Mouse (Mus musculus) forebrain, postnatal 0 days (tissue): ENCODE measurements around the gene Rhoj. TPM values are rescaled to one million over a fixed set of nuclear protein-coding genes. Genes with fewer than 3 reads are reported as not detected.
"Not testable (repeated sequence)": the region's sequence is repeated elsewhere in the genome, so short reads cannot be mapped to it uniquely, and the experiment has no call there.

Experiments used
- ATAC-seq: fragments of 200-750 bp; cut with Nextera tagmentation; 2 replicates; pipeline ENCODE4 v1.8.0; 2017; ENCODE audit warnings: mild to moderate bottlenecking, moderate library complexity
- DNase-seq: peaks from one replicate; pipeline ENCODE4 v3.0.0-alpha.2; 2015
- H3K27ac ChIP-seq: fragments of 300-500 bp; sonication (generic); 2 replicates; pipeline ENCODE4 v1.5.1; 2014; ENCODE audit warnings: low read depth, mild to moderate bottlenecking, antibody characterized with exemption, low read length, moderate library complexity, mixed read lengths
- H3K27me3 ChIP-seq: fragments of 300-500 bp; sonication (generic); 2 replicates; pipeline ENCODE4 v1.6.1; 2014; ENCODE audit warnings: mild to moderate bottlenecking, low read length, mixed read lengths; ENCODE audit not compliant: insufficient read depth
- H3K36me3 ChIP-seq: fragments of 300-500 bp; sonication (generic); 2 replicates; pipeline ENCODE4 v1.6.1; 2014; ENCODE audit warnings: mild to moderate bottlenecking, moderate library complexity; ENCODE audit not compliant: insufficient read depth
- H3K4me1 ChIP-seq: fragments of 300-500 bp; sonication (generic); 2 replicates; pipeline ENCODE4 v1.6.1; 2014; ENCODE audit warnings: antibody characterized with exemption; ENCODE audit not compliant: insufficient read depth
- H3K4me2 ChIP-seq: fragments of 300-500 bp; sonication (generic); 2 replicates; pipeline ENCODE4 v1.6.1; 2014; ENCODE audit warnings: low read depth, mild to moderate bottlenecking, moderate library complexity
- H3K4me3 ChIP-seq: fragments of 300-500 bp; sonication (generic); 2 replicates; pipeline ENCODE4 v1.5.1; 2014; ENCODE audit warnings: low read depth, low read length, mixed read lengths
- H3K9ac ChIP-seq: fragments of 300-500 bp; sonication (generic); 2 replicates; pipeline ENCODE4 v1.6.1; 2014; ENCODE audit warnings: mild to moderate bottlenecking
- H3K9me3 ChIP-seq: fragments of 300-500 bp; sonication (generic); 2 replicates; pipeline ENCODE4 v1.6.1; 2016; ENCODE audit warnings: low read length
- CTCF ChIP-seq: sonication (generic); IDR thresholded peaks from 2 replicates; pipeline ENCODE4 v1.5.1; 2016; ENCODE audit warnings: antibody characterized with exemption, control low read depth, low read depth
- WGBS: fragments of 180-500 bp; shearing (Covaris S2); extraction: QIAGEN DNeasy Blood & Tissue Kit; methylation state at CpG from one replicate; pipeline ENCODE4 v1.1.7; 2014; 5-methylcytosine and 5-hydroxymethylcytosine counted together
- polyA plus RNA-seq: library from polyadenylated mRNA; unstranded; fragments of >200 nt; fragmentation: Nextera tagmentation; extraction: Ambion mirVana; gene quantifications from 2 replicates; pipeline ENCODE4 v1.2.1, GENCODE M21; 2015
- total RNA-seq: library from RNA; depleted of rRNA; stranded (reverse); fragments of >200 nt; gene quantifications from 2 replicates; pipeline ENCODE4 v1.2.3, GENCODE M21; 2014

The Rhoj gene
- total and polyA plus RNA-seq, 2 experiments from 2014 or later: 11.4 to 11.9 TPM

- DNase-seq (no peak), ATAC-seq (no peak)
- no peaks in the 10 kb centered on the region for H3K9me3 ChIP-seq
- H3K4me3 ChIP-seq: no peak overlapping the region
- no peak overlapping the region for H3K4me2 ChIP-seq
- H3K9ac ChIP-seq: no peak overlapping the region
- TF ChIP-seq CTCF: no peak
- H3K27me3 ChIP-seq: no peaks in the 10 kb centered on the region
- no peaks in the 10 kb centered on the region for H3K4me1 ChIP-seq
- no peaks in the 10 kb centered on the region for H3K36me3 ChIP-seq
- WGBS: 91% methylated on average over 7 of the region's 7 CpGs
- H3K27ac ChIP-seq: no peak overlapping the region
These were observed 32.2 kb downstream of the Rhoj start for GRCm38 (mm10) chr12:75340331-75340730.

GRCm38 (mm10) chr12:75348551-75348950 lies 40.4 kb downstream of the Rhoj start:
- Histone ChIP-seq H3K36me3 (no peaks in the 10 kb centered on the region), H3K4me2 (no peak overlapping the region), H3K9ac (no peak overlapping the region), H3K27ac (no peak overlapping the region), H3K27me3 (no peaks in the 10 kb centered on the region), H3K4me3 (no peak overlapping the region), H3K9me3 (no peaks in the 10 kb centered on the region), H3K4me1 (no peaks in the 10 kb centered on the region)
- no peak for TF ChIP-seq CTCF
- ATAC-seq (no peak), DNase-seq (no peak)
- 84% methylated on average over 7 of the region's 7 CpGs for WGBS

GRCm38 (mm10) chr12:75349537-75349936 lies 41.4 kb downstream of the Rhoj start:
- H3K27ac ChIP-seq, H3K4me2 ChIP-seq, ATAC-seq, H3K36me3 ChIP-seq, H3K4me1 ChIP-seq, H3K4me3 ChIP-seq, DNase-seq, H3K9me3 ChIP-seq, H3K9ac ChIP-seq, H3K27me3 ChIP-seq: not testable (repeated sequence)
- 83% methylated on average over 5 of the region's 5 CpGs for WGBS

GRCm38 (mm10) chr12:75350750-75351149 lies 42.6 kb downstream of the Rhoj start:
- Histone ChIP-seq H3K9ac (no peak overlapping the region), H3K27me3 (no peaks in the 10 kb centered on the region), H3K9me3 (no peaks in the 10 kb centered on the region), H3K4me2 (no peak overlapping the region), H3K4me1 (no peaks in the 10 kb centered on the region), H3K27ac (no peak overlapping the region), H3K4me3 (no peak overlapping the region), H3K36me3 (no peaks in the 10 kb centered on the region)
- DNase-seq: no peak
- 64% methylated on average over 5 of the region's 5 CpGs for WGBS
- no peak for TF ChIP-seq CTCF
- no peak for ATAC-seq

GRCm38 (mm10) chr12:75351846-75352245 lies 43.7 kb downstream of the Rhoj start:
- DNase-seq: no peak
- Histone ChIP-seq H3K36me3 (no peaks in the 10 kb centered on the region), H3K4me1 (no peaks in the 10 kb centered on the region), H3K9me3 (no peaks in the 10 kb centered on the region), H3K4me3 (no peak overlapping the region), H3K4me2 (no peak overlapping the region), H3K27me3 (no peaks in the 10 kb centered on the region), H3K9ac (no peak overlapping the region), H3K27ac (no peak overlapping the region)
- TF ChIP-seq CTCF: no peak
- 74% methylated on average over 7 of the region's 7 CpGs for WGBS
- no peak for ATAC-seq

GRCm38 (mm10) chr12:75352410-75352809 lies 44.3 kb downstream of the Rhoj start:
- H3K4me1 ChIP-seq: no peaks in the 10 kb centered on the region
- TF ChIP-seq CTCF: no peak
- no peak overlapping the region for H3K4me2 ChIP-seq
- no peaks in the 10 kb centered on the region for H3K36me3 ChIP-seq
- DNase-seq (no peak), ATAC-seq (no peak)
- H3K27me3 ChIP-seq: no peaks in the 10 kb centered on the region
- WGBS: 38% methylated on average over 6 of the region's 6 CpGs
- no peak overlapping the region for H3K9ac ChIP-seq
- no peaks in the 10 kb centered on the region for H3K9me3 ChIP-seq
- H3K4me3 ChIP-seq: no peak overlapping the region
- no peak overlapping the region for H3K27ac ChIP-seq

- H3K4me2 ChIP-seq: no peak overlapping the region
- no peaks in the 10 kb centered on the region for H3K36me3 ChIP-seq
- H3K27ac ChIP-seq: no peak overlapping the region
- H3K27me3 ChIP-seq: no peaks in the 10 kb centered on the region
- no peaks in the 10 kb centered on the region for H3K4me1 ChIP-seq
- no peaks in the 10 kb centered on the region for H3K9me3 ChIP-seq
- H3K9ac ChIP-seq: no peak overlapping the region
- ATAC-seq (no peak), DNase-seq (no peak)
- no peak for TF ChIP-seq CTCF
- no peak overlapping the region for H3K4me3 ChIP-seq
- WGBS: 76% methylated on average over 7 of the region's 7 CpGs
These were observed 46.2 kb downstream of the Rhoj start for GRCm38 (mm10) chr12:75354354-75354753.

GRCm38 (mm10) chr12:75357781-75358180 lies 49.7 kb downstream of the Rhoj start:
- WGBS: 88% methylated on average over 4 of the region's 4 CpGs

More at GRCm38 (mm10) chr12:75357781-75358180, 49.7 kb downstream of the Rhoj start:
- DNase-seq: no peak
- TF ChIP-seq CTCF: no peak
- no peaks in the 10 kb centered on the region for H3K4me1 ChIP-seq
- no peak overlapping the region for H3K4me3 ChIP-seq
- no peak for ATAC-seq
- H3K36me3 ChIP-seq: no peaks in the 10 kb centered on the region
- no peak overlapping the region for H3K27ac ChIP-seq
- H3K27me3 ChIP-seq: no peaks in the 10 kb centered on the region
- no peaks in the 10 kb centered on the region for H3K9me3 ChIP-seq
- H3K9ac ChIP-seq: no peak overlapping the region
- no peak overlapping the region for H3K4me2 ChIP-seq
